Mouse (Mus musculus): ENCODE measurements around the gene Ccdc88b. TPM values are rescaled to one million over a fixed set of nuclear protein-coding genes. Genes with fewer than 3 reads are reported as not detected.
A peak's percentile ranks its signal among the peaks of the same experiment; 100 is the strongest.

Gene Ccdc88b
- polyA plus RNA-seq, 1 experiment, result 55.2 TPM

DNA sequence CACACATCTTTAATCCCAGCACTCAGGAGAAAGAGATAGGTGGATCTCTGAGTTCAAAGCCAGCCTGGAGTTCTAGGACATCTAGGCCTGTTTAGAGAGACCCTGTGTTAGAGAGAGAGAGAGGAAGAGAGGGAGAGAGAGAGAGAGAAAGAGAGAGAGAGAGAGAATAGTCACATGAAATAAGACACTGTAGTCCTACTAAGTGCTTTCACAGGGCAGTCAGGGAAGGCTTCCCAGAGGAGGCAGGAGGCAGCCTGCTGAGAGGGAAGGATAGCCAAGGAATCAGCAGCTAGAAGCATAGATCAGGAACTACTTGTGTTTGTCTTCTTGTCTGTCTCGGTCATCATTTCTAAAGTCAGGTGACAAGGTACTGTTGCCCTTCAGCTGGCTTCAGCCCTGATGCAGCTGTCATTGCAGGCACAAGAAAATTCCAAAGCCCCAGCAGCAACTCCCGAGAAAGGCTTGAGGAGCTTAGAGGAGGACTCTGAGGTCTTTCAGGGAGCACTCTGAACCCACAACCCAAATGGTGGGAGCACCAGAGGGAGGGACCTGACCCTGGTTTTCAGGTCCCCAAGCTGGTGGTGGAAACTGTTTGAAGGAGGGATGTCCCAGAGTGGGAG is 1.1 kb upstream of the Ccdc88b start:
- Histone ChIP-seq H3K36me3 (replicated peaks; ENCODE audit: low read length) (peaks cover 47% of the 10 kb centered on the region), H3K4me3 (replicated peaks) (peak overlapping the region; percentile 90)
- no peak for TF ChIP-seq GATA1 (IDR thresholded peaks at IDR 0.05; ENCODE audit: borderline replicate concordance, low read length)
- no peak for TF ChIP-seq FLI1 (IDR thresholded peaks at IDR 0.05; ENCODE audit: low read length)

DNA sequence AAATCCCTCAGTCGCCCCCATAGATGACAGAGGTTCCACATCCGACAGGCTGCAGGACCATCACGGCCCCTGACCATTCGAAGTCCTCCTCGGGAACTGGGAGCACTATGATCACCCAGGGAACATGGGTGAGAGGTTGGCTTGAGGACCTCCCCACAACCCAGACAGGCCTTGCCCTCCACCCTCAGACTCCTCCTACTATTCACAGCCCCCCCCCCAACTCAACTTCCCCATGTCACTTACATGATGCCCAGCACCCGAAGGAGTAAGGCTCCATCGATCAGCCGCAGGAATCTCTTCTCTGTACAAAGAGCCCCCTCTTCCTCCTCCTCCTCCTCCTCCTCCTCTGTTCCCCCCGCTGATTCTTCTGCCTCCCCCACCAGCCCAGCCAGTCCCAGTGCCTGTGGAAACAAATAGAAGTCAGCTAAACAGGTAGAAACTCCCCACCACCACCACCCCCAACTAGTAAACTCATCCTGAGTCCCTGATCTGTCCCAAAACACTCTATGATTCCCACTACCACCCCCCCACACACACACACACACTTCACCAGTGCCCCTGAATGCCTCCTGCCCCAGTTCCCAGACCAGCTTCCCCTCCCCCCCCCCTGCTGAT is 513 bp downstream of the Ccdc88b start:
- Histone ChIP-seq H3K36me3 (replicated peaks; ENCODE audit: low read length) (peaks cover 61% of the 10 kb centered on the region), H3K4me1 (peaks cover 85% of the 10 kb centered on the region), H3K9me3 (no peaks in the 10 kb centered on the region), H3K4me3 (replicated peaks) (peak overlapping the region; percentile 90), H3K27me3 (replicated peaks) (no peaks in the 10 kb centered on the region)
- TF ChIP-seq GATA1 (IDR thresholded peaks at IDR 0.05; ENCODE audit: borderline replicate concordance, low read length) (no peak), FLI1 (IDR thresholded peaks at IDR 0.05; ENCODE audit: low read length) (no peak)

More for the DNA sequence above, 1.1 kb upstream of the Ccdc88b start:
- Histone ChIP-seq H3K9me3 (no peaks in the 10 kb centered on the region), H3K27me3 (replicated peaks) (no peaks in the 10 kb centered on the region), H3K4me1 (peaks cover 68% of the 10 kb centered on the region)

DNA sequence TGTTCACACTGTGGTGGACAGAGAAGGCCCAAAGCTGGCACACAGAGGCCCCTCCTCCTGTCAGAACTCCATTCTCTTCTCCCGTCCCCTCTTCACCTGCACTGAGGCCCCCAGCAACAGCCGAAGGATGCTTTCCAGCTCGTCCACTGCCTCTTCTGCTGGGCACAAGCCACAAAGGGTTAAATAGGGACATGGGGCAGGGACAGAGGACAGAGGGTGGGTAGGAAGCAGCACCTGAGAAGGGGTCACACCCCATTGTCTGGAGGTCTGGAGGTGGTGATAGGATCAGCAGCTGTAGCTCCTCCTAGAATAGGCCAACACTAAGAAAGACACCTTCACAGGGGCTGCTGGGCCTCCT is 1.0 kb downstream of the Ccdc88b start:
- Histone ChIP-seq H3K9me3 (no peaks in the 10 kb centered on the region), H3K4me3 (replicated peaks) (peak overlapping the region; percentile 90), H3K4me1 (peaks cover 90% of the 10 kb centered on the region), H3K27me3 (replicated peaks) (no peaks in the 10 kb centered on the region), H3K36me3 (replicated peaks; ENCODE audit: low read length) (peaks cover 64% of the 10 kb centered on the region)
- TF ChIP-seq FLI1 (IDR thresholded peaks at IDR 0.05; ENCODE audit: low read length), result no peak
- no peak for TF ChIP-seq GATA1 (IDR thresholded peaks at IDR 0.05; ENCODE audit: borderline replicate concordance, low read length)

DNA sequence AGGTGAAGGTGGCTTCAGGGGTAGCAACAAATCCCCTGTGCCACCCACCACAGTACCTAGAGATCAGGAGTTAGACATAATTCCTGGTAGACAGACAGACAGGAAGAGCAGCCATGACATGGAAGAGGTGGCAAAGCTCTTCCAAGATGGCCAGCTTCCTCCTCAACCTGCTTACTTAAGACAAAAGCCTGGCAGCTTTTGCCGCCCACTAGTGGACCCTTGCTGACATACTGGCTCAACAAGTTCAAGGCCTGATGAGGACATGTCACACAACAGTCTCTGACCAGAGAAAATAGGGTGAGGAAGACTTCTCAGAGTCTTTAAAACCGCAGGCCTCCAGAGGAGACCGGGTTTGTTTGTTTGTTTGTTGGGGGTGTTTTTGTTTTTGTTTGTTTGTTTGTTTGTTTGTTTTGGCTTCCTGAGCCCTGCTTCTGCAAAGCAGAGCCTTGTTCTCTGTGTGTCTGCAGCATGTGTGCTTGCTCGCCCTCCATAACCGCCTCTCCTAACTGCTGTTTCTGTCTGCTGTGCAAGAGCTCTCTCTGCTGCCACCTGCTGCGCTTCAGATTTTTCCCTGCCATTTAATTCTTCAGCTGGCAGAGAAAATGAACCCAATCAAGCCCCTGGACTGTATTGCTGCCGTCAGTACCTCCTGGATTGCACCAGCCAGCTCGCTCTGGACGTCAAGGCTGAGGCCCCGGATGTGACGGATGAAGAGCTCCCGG is 1.6 kb downstream of the Ccdc88b start:
- peaks cover 95% of the 10 kb centered on the region for H3K4me1 ChIP-seq
- H3K27me3 ChIP-seq (replicated peaks), result no peaks in the 10 kb centered on the region
- H3K4me3 ChIP-seq (replicated peaks), result peak overlapping the region; percentile 90
- H3K9me3 ChIP-seq, result no peaks in the 10 kb centered on the region
- no peak for TF ChIP-seq GATA1 (IDR thresholded peaks at IDR 0.05; ENCODE audit: borderline replicate concordance, low read length)
- no peak for TF ChIP-seq FLI1 (IDR thresholded peaks at IDR 0.05; ENCODE audit: low read length)
- H3K36me3 ChIP-seq (replicated peaks; ENCODE audit: low read length), result peaks cover 66% of the 10 kb centered on the region

DNA sequence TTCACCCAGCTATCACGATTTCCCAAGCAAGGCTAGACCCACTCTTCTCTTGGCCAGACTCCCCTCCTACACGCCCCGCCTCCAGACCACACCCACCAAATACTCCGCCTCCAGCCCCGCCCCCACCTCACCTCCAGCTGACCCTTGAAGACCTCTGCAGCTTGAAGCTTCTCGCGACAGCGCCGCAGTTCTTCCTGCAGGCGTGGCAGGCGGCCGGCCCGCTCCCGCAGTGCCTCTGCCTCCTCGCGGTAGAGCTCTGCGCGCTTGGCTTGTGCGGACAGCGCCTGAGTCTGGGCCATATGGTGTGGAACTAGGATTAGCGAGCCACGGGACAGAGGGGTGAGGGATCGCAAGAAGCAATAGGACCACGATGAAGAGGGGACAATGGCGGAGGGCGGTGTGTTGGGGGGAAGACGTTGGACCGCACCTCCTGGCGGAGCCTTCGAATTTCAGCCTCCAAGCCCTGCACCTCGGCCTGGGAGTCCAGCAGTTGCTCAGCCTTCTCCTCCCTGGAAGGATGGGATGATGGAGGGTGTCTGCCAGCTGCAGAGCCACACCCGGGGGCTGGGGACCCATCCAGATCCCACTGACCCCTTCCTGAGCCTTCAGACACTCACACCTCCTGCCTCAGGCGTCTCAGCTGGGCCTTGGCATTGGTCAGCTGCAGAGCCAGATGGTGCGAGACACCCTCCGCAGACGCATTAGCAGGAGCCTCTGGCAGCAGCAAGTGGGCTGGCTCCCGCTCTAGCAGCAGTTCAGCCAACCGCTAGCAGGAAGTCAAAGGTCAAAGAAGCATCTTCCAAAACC is 2.6 kb downstream of the Ccdc88b start:
- H3K36me3 ChIP-seq (replicated peaks; ENCODE audit: low read length), result peaks cover 67% of the 10 kb centered on the region
- no peak overlapping the region for H3K4me3 ChIP-seq (replicated peaks)
- H3K27me3 ChIP-seq (replicated peaks), result no peaks in the 10 kb centered on the region
- H3K9me3 ChIP-seq, result no peaks in the 10 kb centered on the region
- H3K4me1 ChIP-seq, result peaks cover 95% of the 10 kb centered on the region
- TF ChIP-seq GATA1 (IDR thresholded peaks at IDR 0.05; ENCODE audit: borderline replicate concordance, low read length) (no peak), FLI1 (IDR thresholded peaks at IDR 0.05; ENCODE audit: low read length) (no peak)

DNA sequence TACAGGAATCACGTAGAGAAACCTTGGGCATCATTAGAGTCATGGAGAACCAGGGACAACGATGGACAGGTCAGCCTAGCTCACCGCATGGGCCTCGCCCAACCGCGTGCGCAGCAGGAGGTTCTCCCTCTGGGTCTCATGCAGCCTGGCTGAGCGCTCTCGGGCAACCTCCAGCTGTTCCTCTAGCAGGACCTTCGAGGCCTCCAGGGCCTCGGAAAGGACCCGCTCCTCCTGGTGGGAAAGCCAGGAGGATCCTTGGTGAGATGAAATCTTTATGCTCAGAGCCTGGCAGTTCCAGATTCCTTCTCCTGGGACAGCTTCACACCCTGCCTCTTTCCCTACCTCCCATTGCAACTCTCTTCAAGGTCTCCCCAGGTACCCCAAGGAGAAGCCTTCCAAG is 3.4 kb downstream of the Ccdc88b start:
- H3K9me3 ChIP-seq, result no peaks in the 10 kb centered on the region
- H3K27me3 ChIP-seq (replicated peaks), result no peaks in the 10 kb centered on the region
- TF ChIP-seq FLI1 (IDR thresholded peaks at IDR 0.05; ENCODE audit: low read length), result no peak
- no peak for TF ChIP-seq GATA1 (IDR thresholded peaks at IDR 0.05; ENCODE audit: borderline replicate concordance, low read length)
- H3K36me3 ChIP-seq (replicated peaks; ENCODE audit: low read length), result peaks cover 74% of the 10 kb centered on the region
- H3K4me3 ChIP-seq (replicated peaks), result no peak overlapping the region
- H3K4me1 ChIP-seq, result peaks cover 89% of the 10 kb centered on the region

DNA sequence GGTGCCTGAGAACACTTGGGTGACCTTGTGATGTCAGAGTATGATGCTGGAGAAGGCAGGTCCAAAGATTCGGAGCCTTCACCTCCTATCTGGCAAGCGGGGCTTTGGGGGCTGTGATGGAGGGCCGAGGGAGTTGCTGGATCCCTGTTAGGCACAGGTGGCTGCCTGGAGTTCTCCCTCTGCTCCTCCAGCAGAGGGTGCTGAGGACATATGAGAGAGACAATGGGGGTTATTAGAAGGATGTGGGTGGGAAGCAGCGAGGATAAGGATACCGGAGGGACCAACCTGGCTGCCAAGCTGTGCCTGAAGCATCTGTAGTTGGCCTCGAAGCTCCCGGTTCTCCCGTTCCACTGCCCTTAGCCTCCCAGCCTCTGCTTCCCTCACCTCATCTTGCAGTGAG is 4.1 kb downstream of the Ccdc88b start:
- Histone ChIP-seq H3K4me1 (peaks cover 82% of the 10 kb centered on the region), H3K36me3 (replicated peaks; ENCODE audit: low read length) (peaks cover 78% of the 10 kb centered on the region)

DNA sequence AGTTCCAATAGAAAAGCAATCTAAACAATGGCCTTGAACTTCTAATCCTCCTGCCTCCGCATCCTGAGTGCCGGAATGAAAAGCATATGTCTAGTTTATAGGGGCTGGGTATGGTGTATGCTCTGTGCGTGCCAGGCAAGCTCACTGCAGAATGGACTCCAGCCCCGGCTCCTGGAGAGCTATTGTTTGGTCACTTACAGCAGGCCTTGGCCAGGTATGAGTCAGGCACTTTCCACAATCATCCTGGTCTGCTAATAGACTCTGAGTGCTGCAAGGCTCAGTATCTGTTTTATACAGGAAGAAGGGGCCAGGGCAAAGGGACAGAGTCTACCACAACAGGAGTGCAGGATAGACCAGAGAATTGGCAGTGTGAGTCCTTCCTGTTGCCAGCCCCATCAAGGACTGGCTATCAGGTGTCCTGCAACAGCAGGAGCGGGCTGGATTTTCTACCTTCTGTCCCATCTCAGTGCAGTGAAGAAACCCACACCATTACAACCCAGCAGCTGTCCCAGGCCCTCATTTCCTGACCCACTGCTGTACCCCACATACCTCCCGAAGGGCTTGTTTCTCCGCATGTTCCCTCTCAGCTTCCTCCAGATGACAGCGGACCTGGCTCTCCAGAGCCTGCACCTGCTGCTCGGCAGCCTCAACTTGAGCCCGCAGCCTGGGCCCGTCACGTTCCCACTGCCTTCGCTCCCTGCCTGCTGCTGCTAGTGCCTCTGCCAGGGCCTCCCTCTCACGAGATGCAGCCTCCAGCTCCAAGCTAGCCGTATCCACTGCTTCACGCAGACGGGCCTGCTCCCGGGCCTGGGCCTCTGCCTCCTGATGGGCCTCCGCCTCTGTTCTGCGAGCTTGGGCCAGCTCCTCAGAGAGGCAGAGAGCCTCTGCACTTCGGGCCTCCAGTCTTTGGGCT is 5.4 kb downstream of the Ccdc88b start:
- Histone ChIP-seq H3K36me3 (replicated peaks; ENCODE audit: low read length) (peaks cover 90% of the 10 kb centered on the region), H3K27me3 (replicated peaks) (no peaks in the 10 kb centered on the region), H3K4me3 (replicated peaks) (no peak overlapping the region), H3K9me3 (no peaks in the 10 kb centered on the region), H3K4me1 (peaks cover 69% of the 10 kb centered on the region)
- TF ChIP-seq FLI1 (IDR thresholded peaks at IDR 0.05; ENCODE audit: low read length), result no peak
- no peak for TF ChIP-seq GATA1 (IDR thresholded peaks at IDR 0.05; ENCODE audit: borderline replicate concordance, low read length)

More for the DNA sequence above, 4.1 kb downstream of the Ccdc88b start:
- Histone ChIP-seq H3K9me3 (no peaks in the 10 kb centered on the region), H3K27me3 (replicated peaks) (no peaks in the 10 kb centered on the region), H3K4me3 (replicated peaks) (no peak overlapping the region)
- TF ChIP-seq GATA1 (IDR thresholded peaks at IDR 0.05; ENCODE audit: borderline replicate concordance, low read length), result no peak
- no peak for TF ChIP-seq FLI1 (IDR thresholded peaks at IDR 0.05; ENCODE audit: low read length)

DNA sequence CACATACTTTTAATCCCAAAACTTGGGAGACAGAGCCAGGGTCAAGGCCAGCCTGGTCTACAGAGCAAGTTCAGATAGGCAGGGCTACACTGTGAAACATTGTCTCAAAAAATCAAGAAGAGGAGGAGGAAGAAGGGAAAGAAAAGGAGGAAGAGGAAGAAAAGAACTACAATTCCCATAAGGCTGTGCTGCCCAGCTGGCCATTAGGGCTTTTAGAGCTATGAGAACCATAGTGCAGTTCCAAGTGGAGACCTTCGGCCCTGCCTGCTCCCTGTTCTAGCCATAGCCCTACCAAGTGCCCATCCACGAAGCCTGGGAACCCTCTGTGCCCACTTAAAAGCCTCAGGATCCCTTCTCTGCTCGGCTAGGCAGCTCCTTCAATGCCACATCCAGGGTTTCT is 6.5 kb downstream of the Ccdc88b start:
- H3K36me3 ChIP-seq (replicated peaks; ENCODE audit: low read length), result peaks cover 100% of the 10 kb centered on the region
- H3K4me1 ChIP-seq, result peaks cover 58% of the 10 kb centered on the region
- TF ChIP-seq GATA1 (IDR thresholded peaks at IDR 0.05; ENCODE audit: borderline replicate concordance, low read length), result no peak
- no peak for TF ChIP-seq FLI1 (IDR thresholded peaks at IDR 0.05; ENCODE audit: low read length)
- H3K4me3 ChIP-seq (replicated peaks), result no peak overlapping the region
- H3K27me3 ChIP-seq (replicated peaks), result no peaks in the 10 kb centered on the region
- H3K9me3 ChIP-seq, result no peaks in the 10 kb centered on the region
